In genomic region chr1:119959464-119959863, GRCm38 (mm10) we compare ENCODE assay signal across 18 mouse cellular contexts. TPM values are rescaled to one million over a fixed set of nuclear protein-coding genes. Genes with fewer than 3 reads are reported as not detected.
DNase-seq lines count a peak whose midpoint lies in the region; ATAC-seq lines count a peak whose summit lies in the region.
"Had no signal": no experiment of that assay in that cellular context is flagged by ENCODE, and none has a peak within 500 bp of the region (broad histone marks: within the 10 kb centered on the region; RNA-seq: fewer than 3 reads in every experiment).

No protein-coding gene starts in this region.

- peak; percentile 40 for DNase-seq in heart, adult 11 months
- no peak for DNase-seq in heart, postnatal 36 days
- DNase-seq in limb, embryonic 11.5 days (ENCODE audit: low spot score), result no peak
- DNase-seq in limb, embryonic 10.5 days (ENCODE audit: low spot score), result no peak
- no peak for DNase-seq in layer of hippocampus, adult 9-10 months (ENCODE audit: low spot score)
- no peak for DNase-seq in thymus, postnatal 14 days
- DNase-seq: adrenal gland, adult 2 months; cerebellum, adult 11-12 months; kidney, postnatal 4 days; thymus, postnatal 25 days had no signal

- no peaks in the 10 kb centered on the region for H3K36me3 ChIP-seq in limb, embryonic 11.5 days (ENCODE audit: control insufficient read depth, insufficient read depth, low read length)
- no peaks in the 10 kb centered on the region for H3K36me3 ChIP-seq in limb, embryonic 10.5 days
- no peaks in the 10 kb centered on the region for H3K36me3 ChIP-seq in embryonic facial prominence, embryonic 13.5 days
- no peaks in the 10 kb centered on the region for H3K36me3 ChIP-seq in intestine, embryonic 16.5 days (ENCODE audit: control insufficient read depth, insufficient read depth, low read length)
- H3K36me3 ChIP-seq: hindbrain, embryonic 15.5 days; liver, embryonic 15.5 days had no signal

- no peak overlapping the region for H3K4me3 ChIP-seq in limb, embryonic 11.5 days (ENCODE audit: low read depth, low read length)
- no peak overlapping the region for H3K4me3 ChIP-seq in limb, embryonic 10.5 days
- no peak overlapping the region for H3K4me3 ChIP-seq in embryonic facial prominence, embryonic 13.5 days
- H3K4me3 ChIP-seq in intestine, embryonic 16.5 days (ENCODE audit: low read length), result no peak overlapping the region
- H3K4me3 ChIP-seq: hindbrain, embryonic 15.5 days; liver, embryonic 15.5 days had no signal

- no peaks in the 10 kb centered on the region for H3K27me3 ChIP-seq in limb, embryonic 11.5 days (ENCODE audit: control insufficient read depth, insufficient read depth, low read length)
- H3K27me3 ChIP-seq in limb, embryonic 10.5 days (ENCODE audit: low read depth, poor library complexity, severe bottlenecking), result no peaks in the 10 kb centered on the region
- H3K27me3 ChIP-seq in embryonic facial prominence, embryonic 13.5 days, result no peaks in the 10 kb centered on the region
- H3K27me3 ChIP-seq in intestine, embryonic 16.5 days (replicated peaks; ENCODE audit: control insufficient read depth, insufficient read depth, low read length), result no peaks in the 10 kb centered on the region
- H3K27me3 ChIP-seq: hindbrain, embryonic 15.5 days; liver, embryonic 15.5 days had no signal

- intact Hi-C loops in heart, postnatal 36 days (cut with DNase I), result no loop called here

- WGBS in limb, embryonic 11.5 days, result 95% methylated on average over 4 of the region's 4 CpGs
- WGBS in limb, embryonic 10.5 days, result 93% methylated on average over 4 of the region's 4 CpGs
- 92% methylated on average over 4 of the region's 4 CpGs for WGBS in embryonic facial prominence, embryonic 13.5 days
- WGBS in intestine, embryonic 16.5 days, result 91% methylated on average over 4 of the region's 4 CpGs

- ATAC-seq in limb, embryonic 11.5 days (ENCODE audit: insufficient number of reproducible peaks, low FRiP score, low TSS enrichment, low read depth), result peak; percentile 64
- peak; percentile 63; the same call in 1 of the 2 replicates for ATAC-seq in embryonic facial prominence, embryonic 13.5 days (ENCODE audit: insufficient number of reproducible peaks, insufficient read depth, low FRiP score, low TSS enrichment, low read depth)
- ATAC-seq in intestine, embryonic 16.5 days, result peak; percentile 58

- no peak overlapping the region for H3K27ac ChIP-seq in limb, embryonic 11.5 days (replicated peaks; ENCODE audit: low read depth, low read length)
- no peak overlapping the region for H3K27ac ChIP-seq in limb, embryonic 10.5 days
- H3K27ac ChIP-seq in embryonic facial prominence, embryonic 13.5 days, result no peak overlapping the region
- no peak overlapping the region for H3K27ac ChIP-seq in intestine, embryonic 16.5 days (ENCODE audit: low read length)
- H3K27ac ChIP-seq: hindbrain, embryonic 15.5 days; liver, embryonic 15.5 days had no signal

- H3K4me2 ChIP-seq in limb, embryonic 11.5 days (ENCODE audit: low read depth, severe bottlenecking), result no peak overlapping the region
- H3K4me2 ChIP-seq in embryonic facial prominence, embryonic 13.5 days, result no peak overlapping the region
- H3K4me2 ChIP-seq in intestine, embryonic 16.5 days (ENCODE audit: low read depth, low read length), result no peak overlapping the region
- H3K4me2 ChIP-seq: hindbrain, embryonic 15.5 days; liver, embryonic 15.5 days had no signal

- no peaks in the 10 kb centered on the region for H3K4me1 ChIP-seq in limb, embryonic 11.5 days (ENCODE audit: control insufficient read depth, insufficient read depth, low read length)
- H3K4me1 ChIP-seq in limb, embryonic 10.5 days, result peaks cover 3% of the 10 kb centered on the region; the same call in 1 of the 2 replicates
- no peaks in the 10 kb centered on the region for H3K4me1 ChIP-seq in embryonic facial prominence, embryonic 13.5 days
- H3K4me1 ChIP-seq in intestine, embryonic 16.5 days (ENCODE audit: control insufficient read depth, insufficient read depth, low read length), result no peaks in the 10 kb centered on the region
- H3K4me1 ChIP-seq: hindbrain, embryonic 15.5 days; liver, embryonic 15.5 days had no signal

- no peaks in the 10 kb centered on the region for H3K9me3 ChIP-seq in limb, embryonic 11.5 days (ENCODE audit: control insufficient read depth, low read length)
- H3K9me3 ChIP-seq in limb, embryonic 10.5 days (replicated peaks), result no peaks in the 10 kb centered on the region
- H3K9me3 ChIP-seq in embryonic facial prominence, embryonic 13.5 days, result no peaks in the 10 kb centered on the region
- H3K9me3 ChIP-seq in intestine, embryonic 16.5 days (ENCODE audit: control insufficient read depth, low read length), result no peaks in the 10 kb centered on the region
- H3K9me3 ChIP-seq: hindbrain, embryonic 15.5 days; liver, embryonic 15.5 days had no signal

- no peak overlapping the region for H3K9ac ChIP-seq in limb, embryonic 11.5 days (ENCODE audit: low read length)
- H3K9ac ChIP-seq in embryonic facial prominence, embryonic 13.5 days, result no peak overlapping the region
- no peak overlapping the region for H3K9ac ChIP-seq in intestine, embryonic 16.5 days (ENCODE audit: low read depth, low read length)
- H3K9ac ChIP-seq: hindbrain, embryonic 15.5 days; liver, embryonic 15.5 days had no signal

RNA-seq across cellular contexts. Expression of gene Cfap221, which starts 37.6 kb away (rescaled TPM):
- not detected for total RNA-seq in heart, postnatal 36 days (2021)
- polyA plus RNA-seq in limb, embryonic 11.5 days (2014; fragmentation: Nextera tagmentation; extraction: Ambion mirVana), result not detected in 2 replicates
- not detected in 2 replicates for polyA plus RNA-seq in limb, embryonic 10.5 days (2016; fragmentation: Nextera tagmentation; extraction: Ambion mirVana)
- not detected in 2 replicates for polyA plus RNA-seq in embryonic facial prominence, embryonic 13.5 days (2015; fragmentation: Nextera tagmentation; extraction: Ambion mirVana)
- not detected in 2 replicates for polyA plus RNA-seq in intestine, embryonic 16.5 days (2015; fragmentation: Nextera tagmentation; extraction: Ambion mirVana)
- total RNA-seq: ES-E14; gastrocnemius, postnatal 4 days had no signal
- polyA plus RNA-seq: heart, embryonic 14.5 days; spleen, adult 2 months had no signal

RNA-seq across cellular contexts. Expression of gene Tmem177, which starts 46.5 kb away (rescaled TPM):
- total RNA-seq in heart, postnatal 36 days (2021), result 1 to 10 TPM; 9.6 to 10.0 TPM
- polyA plus RNA-seq in limb, embryonic 11.5 days (2014; fragmentation: Nextera tagmentation; extraction: Ambion mirVana), result 8.0 and 8.2 TPM in 2 replicates
- 9.7 and 10.7 TPM in 2 replicates for polyA plus RNA-seq in limb, embryonic 10.5 days (2016; fragmentation: Nextera tagmentation; extraction: Ambion mirVana)
- polyA plus RNA-seq in embryonic facial prominence, embryonic 13.5 days (2015; fragmentation: Nextera tagmentation; extraction: Ambion mirVana), result 9.8 and 10.0 TPM in 2 replicates
- polyA plus RNA-seq in intestine, embryonic 16.5 days (2015; fragmentation: Nextera tagmentation; extraction: Ambion mirVana), result 7.4 and 7.9 TPM in 2 replicates

RNA-seq across cellular contexts. Expression of gene Sctr, which starts 47.2 kb away (rescaled TPM):
- total RNA-seq in heart, postnatal 36 days (2021), result not detected
- not detected in 2 replicates for polyA plus RNA-seq in limb, embryonic 11.5 days (2014; fragmentation: Nextera tagmentation; extraction: Ambion mirVana)
- 0.06 TPM in 1 of 2 replicates, not detected in the other for polyA plus RNA-seq in limb, embryonic 10.5 days (2016; fragmentation: Nextera tagmentation; extraction: Ambion mirVana)
- polyA plus RNA-seq in embryonic facial prominence, embryonic 13.5 days (2015; fragmentation: Nextera tagmentation; extraction: Ambion mirVana), result 0.17 TPM in 1 of 2 replicates, not detected in the other
- polyA plus RNA-seq in intestine, embryonic 16.5 days (2015; fragmentation: Nextera tagmentation; extraction: Ambion mirVana), result 0.51 and 0.88 TPM in 2 replicates
- polyA plus RNA-seq: liver, embryonic 15.5 days had no signal
